Mouse (Mus musculus) gastrocnemius, postnatal 10 days (tissue): ENCODE results near the gene Fes. TPM values are rescaled to one million over a fixed set of nuclear protein-coding genes. Genes with fewer than 3 reads are reported as not detected.

ENCODE experiments used
- DNase-seq: peaks from one replicate; pipeline ENCODE4 v3.0.0; 2021; ENCODE audit warnings: mixed read lengths
- total RNA-seq, 2 experiments: library from RNA; stranded (reverse); gene quantifications; 2 replicates each; pipeline ENCODE4 v1.2.3; 2021

Fes gene
- total RNA-seq, 2 experiments from 2014 or later: 9.4 to 12.1 TPM

- no peak for DNase-seq
Observed at GRCm38 (mm10) chr7:80343270-80344018, 44.3 kb downstream of the Fes start.

- DNase-seq: peak; percentile 96
Observed at GRCm38 (mm10) chr7:80342858-80343257, 44.9 kb downstream of the Fes start, which contains the start of gene Hddc3. Hddc3 (plus strand) TSS chr7:80343104.

GRCm38 (mm10) chr7:80341793-80342192 is 46.0 kb downstream of the Fes start:
- no peak for DNase-seq

DNA sequence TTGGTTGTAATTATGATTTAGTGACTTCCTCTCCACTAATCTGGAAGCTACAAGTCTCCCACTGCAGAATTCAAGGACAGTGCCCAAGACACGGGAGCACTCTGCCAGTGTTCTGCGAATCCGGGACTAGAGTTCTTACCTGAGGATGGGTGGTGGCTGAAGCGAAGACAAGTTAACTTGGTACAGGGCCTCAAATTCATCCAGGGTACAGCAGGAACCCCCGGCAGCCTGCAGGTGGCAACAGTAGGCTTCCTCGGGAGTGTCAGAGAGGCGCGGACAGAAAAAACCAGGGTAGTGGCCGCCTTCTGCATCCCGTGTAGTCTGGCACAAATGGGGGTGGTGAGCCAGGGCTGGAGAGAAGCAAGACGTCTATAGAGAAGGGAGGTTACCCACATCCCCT is 47.0 kb downstream of the Fes start, which contains the start of gene Unc45a:
Gene Unc45a, minus strand, starts transcription at position 213 of the 400 bp plus-strand sequence.
- DNase-seq: peak; percentile 51

GRCm38 (mm10) chr7:80339793-80340628 is 47.7 kb downstream of the Fes start:
- DNase-seq: peak; percentile 97

DNA sequence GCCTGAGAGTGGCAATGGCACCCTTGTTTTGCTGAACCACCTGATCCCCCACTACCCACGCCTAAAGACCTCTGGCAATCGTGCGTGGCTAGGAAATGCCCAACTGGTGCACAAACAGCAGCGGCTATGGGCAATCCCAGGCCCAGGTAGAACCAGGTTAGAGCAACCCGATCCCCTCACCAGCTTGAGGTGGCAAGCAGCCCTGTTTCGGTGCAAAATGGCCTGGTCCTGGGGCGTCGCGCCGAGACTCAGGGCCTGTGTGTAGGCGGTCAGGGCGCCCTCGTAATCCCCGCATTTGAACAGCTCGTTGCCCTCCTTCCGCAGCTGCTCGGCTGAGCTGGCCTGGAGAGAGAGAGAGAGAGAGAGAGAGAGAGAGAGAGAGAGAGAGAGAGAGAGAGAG is 48.4 kb downstream of the Fes start:
- DNase-seq: peak; percentile 41

- DNase-seq: no peak
Observed at GRCm38 (mm10) chr7:80336932-80337331, 50.8 kb downstream of the Fes start.

- DNase-seq: no peak
Observed at GRCm38 (mm10) chr7:80334848-80335247, 52.9 kb downstream of the Fes start.

- DNase-seq: no peak
Observed at GRCm38 (mm10) chr7:80331433-80331832, 56.3 kb downstream of the Fes start.

DNA sequence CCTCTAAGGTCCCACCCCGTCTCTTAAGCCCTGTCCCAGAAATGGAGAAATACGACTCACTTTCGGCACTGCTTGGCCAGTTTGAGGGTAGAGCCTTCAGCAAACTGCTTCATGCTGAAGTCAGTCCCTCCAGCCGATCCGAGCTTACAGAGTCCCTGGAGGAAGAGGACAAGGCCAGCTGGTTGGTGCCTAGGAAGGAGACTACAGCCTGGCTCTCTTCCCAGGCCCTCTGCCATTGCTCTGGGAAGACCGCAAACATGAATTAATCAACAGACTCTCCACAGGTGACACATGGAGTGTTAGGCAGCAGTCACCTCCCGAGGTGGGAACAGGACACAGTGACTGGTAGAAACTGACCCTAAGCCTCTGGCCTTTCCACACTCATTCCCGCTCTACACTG is 57.5 kb downstream of the Fes start:
- no peak for DNase-seq

Other genes with a start within 250 kb of the Fes start
- 1 to 10 TPM; 2.9 to 4.2 TPM for gene Sema4b, start 201.1 kb downstream of the Fes start, total RNA-seq
- 10 to 100 TPM; 10.7 to 12.5 TPM for gene Cib1, start 155.1 kb downstream of the Fes start, total RNA-seq
- gene Gdpgp1, start 155.1 kb downstream of the Fes start, total RNA-seq: 1 to 10 TPM; 1.8 to 2.1 TPM
- gene Ttll13, start 141.6 kb downstream of the Fes start, total RNA-seq: under 1 TPM; 0.14 to 0.20 TPM
- gene Ngrn, start 126.7 kb downstream of the Fes start, total RNA-seq: 10 to 100 TPM; 20.2 to 20.3 TPM
- gene Vps33b, start 118.3 kb downstream of the Fes start, total RNA-seq: 1 to 10 TPM; 5.7 to 6.3 TPM
- gene Prc1, start 93.5 kb downstream of the Fes start, total RNA-seq: 10 to 100 TPM; 18.4 to 23.2 TPM
- 10 to 100 TPM in 1 of 2 experiments, 1 to 10 TPM in 1; 6.6 to 11.3 TPM for gene Rccd1, start 63.5 kb downstream of the Fes start, total RNA-seq
- gene Unc45a, start 46.9 kb downstream of the Fes start, total RNA-seq: 10 to 100 TPM; 11.8 to 16.4 TPM
- 10 to 100 TPM; 39.9 to 45.0 TPM for gene Hddc3, start 44.8 kb downstream of the Fes start, total RNA-seq
- gene Man2a2, start 16.6 kb downstream of the Fes start, total RNA-seq: 10 to 100 TPM; 92.2 to 97.2 TPM
- 10 to 100 TPM; 63.1 to 68.1 TPM for gene Furin, start 17.5 kb upstream of the Fes start, total RNA-seq
- 1 to 10 TPM; 5.4 to 6.3 TPM for gene Blm, start 147.2 kb upstream of the Fes start, total RNA-seq